Mouse (Mus musculus) adipocyte (in vitro differentiated cells): ENCODE data around the gene Spaar.
A peak's percentile ranks its signal among the peaks of the same experiment; 100 is the strongest.

Source experiments
- DNase-seq: peaks from one replicate; pipeline ENCODE4 v3.0.0-alpha.2; 2016; ENCODE audit warnings: low spot score

Gene Spaar

DNA sequence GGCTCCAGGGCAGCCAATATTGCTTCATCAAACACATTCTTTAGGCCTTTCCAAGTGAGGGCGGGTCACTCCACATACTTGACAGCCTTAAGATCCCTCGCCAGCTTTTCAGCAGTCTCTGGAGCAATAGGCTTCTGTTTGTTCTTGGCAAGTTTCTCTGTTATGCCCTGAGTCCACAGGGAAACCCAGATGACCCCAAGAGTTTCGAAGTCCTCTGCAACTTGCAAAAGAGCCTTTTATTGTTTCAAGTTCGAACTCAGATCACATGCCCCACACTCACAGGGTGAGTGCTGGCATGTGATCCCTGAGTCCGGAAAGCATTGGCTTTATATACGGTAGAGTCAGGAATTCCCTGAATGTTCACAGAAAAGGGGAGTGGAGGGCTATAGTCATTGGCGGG lies 69.1 kb downstream of the Spaar start:
- peak; percentile 62 for DNase-seq
